Mouse (Mus musculus) embryonic facial prominence, embryonic 13.5 days (tissue): ENCODE results near the gene Ms4a18. TPM values are rescaled to one million over a fixed set of nuclear protein-coding genes. Genes with fewer than 3 reads are reported as not detected.

Experiments used
- ATAC-seq: fragments of 200-750 bp; cut with Nextera tagmentation; 2 replicates; pipeline ENCODE4 v1.8.0; 2017; ENCODE audit warnings: low read depth; ENCODE audit not compliant: insufficient number of reproducible peaks, insufficient read depth, low FRiP score, low TSS enrichment
- H3K27ac ChIP-seq: fragments of 300-500 bp; sonication (generic); 2 replicates; pipeline ENCODE4 v1.5.1; 2015; ENCODE audit warnings: moderate library complexity, mild to moderate bottlenecking, inconsistent platforms
- H3K27me3 ChIP-seq: fragments of 300-500 bp; sonication (generic); 2 replicates; pipeline ENCODE4 v1.6.1; 2015; ENCODE audit warnings: mild to moderate bottlenecking, inconsistent platforms
- H3K36me3 ChIP-seq: fragments of 300-500 bp; sonication (generic); 2 replicates; pipeline ENCODE4 v1.6.1; 2015; ENCODE audit warnings: mild to moderate bottlenecking, inconsistent platforms
- H3K4me1 ChIP-seq: fragments of 300-500 bp; sonication (generic); 2 replicates; pipeline ENCODE4 v1.6.1; 2015; ENCODE audit warnings: inconsistent platforms
- H3K4me2 ChIP-seq: fragments of 300-500 bp; sonication (generic); 2 replicates; pipeline ENCODE4 v1.6.1; 2015; ENCODE audit warnings: moderate library complexity, mild to moderate bottlenecking, inconsistent platforms
- H3K4me3 ChIP-seq: fragments of 300-500 bp; sonication (generic); 2 replicates; pipeline ENCODE4 v1.5.1; 2015; ENCODE audit warnings: mild to moderate bottlenecking, inconsistent platforms
- H3K9ac ChIP-seq: fragments of 300-500 bp; sonication (generic); 2 replicates; pipeline ENCODE4 v1.6.1; 2015; ENCODE audit warnings: mild to moderate bottlenecking, inconsistent platforms
- H3K9me3 ChIP-seq: fragments of 300-500 bp; sonication (generic); 2 replicates; pipeline ENCODE4 v1.6.1; 2016; ENCODE audit warnings: inconsistent platforms
- WGBS: fragments of 180-500 bp; shearing (Covaris S2); methylation state at CpG from one replicate; pipeline ENCODE4 v1.1.7; 2015; ENCODE audit warnings: mixed read lengths; 5-methylcytosine and 5-hydroxymethylcytosine counted together
- polyA plus RNA-seq: library from polyadenylated mRNA; unstranded; fragments of >200 nt; fragmentation: Nextera tagmentation; extraction: Ambion mirVana; gene quantifications from 2 replicates; pipeline ENCODE4 v1.2.1, GENCODE M21; 2015

Ms4a18 gene
- polyA plus RNA-seq, 1 experiment from 2014 or later, result not detected

GRCm38 (mm10) chr19:10959085-10959977, 58.5 kb downstream of the Ms4a18 start:
- H3K27me3 ChIP-seq, result peaks cover 8% of the 10 kb centered on the region; the same call in 1 of the 2 replicates
- H3K4me3 ChIP-seq, result no peak overlapping the region
- 0 out of 2 replicates have a peak overlapping the region, but pooled peaks have one; percentile 32 for H3K9ac ChIP-seq
- H3K4me2 ChIP-seq, result peak overlapping the region; percentile 37; the same call in 1 of the 2 replicates
- no peak for ATAC-seq
- peaks cover 4% of the 10 kb centered on the region; the same call in 1 of the 2 replicates for H3K4me1 ChIP-seq
- H3K27ac ChIP-seq, result no peak overlapping the region
- H3K9me3 ChIP-seq, result no peaks in the 10 kb centered on the region
- 34% methylated on average over 11 of the region's 11 CpGs for WGBS
- no peaks in the 10 kb centered on the region for H3K36me3 ChIP-seq

GRCm38 (mm10) chr19:10952021-10952939, 65.6 kb downstream of the Ms4a18 start:
- no peak for ATAC-seq
- Histone ChIP-seq H3K4me3 (no peak overlapping the region), H3K27me3 (no peaks in the 10 kb centered on the region), H3K9me3 (no peaks in the 10 kb centered on the region), H3K36me3 (no peaks in the 10 kb centered on the region), H3K4me1 (peaks cover 24% of the 10 kb centered on the region), H3K27ac (no peak overlapping the region), H3K9ac (0 out of 2 replicates have a peak overlapping the region, but pooled peaks have one; percentile 32), H3K4me2 (no peak overlapping the region)
- WGBS, result 62% methylated on average over 11 of the region's 11 CpGs

GRCm38 (mm10) chr19:10949558-10949957, 68.3 kb downstream of the Ms4a18 start:
- H3K4me1 ChIP-seq, result peaks cover 34% of the 10 kb centered on the region
- peak overlapping the region; percentile 69 for H3K27ac ChIP-seq
- 47% methylated on average over 9 of the region's 9 CpGs for WGBS
- peak overlapping the region; percentile 61 for H3K9ac ChIP-seq
- ATAC-seq, result no peak
- H3K27me3 ChIP-seq, result no peaks in the 10 kb centered on the region
- H3K4me3 ChIP-seq, result peak overlapping the region; percentile 69
- no peaks in the 10 kb centered on the region for H3K9me3 ChIP-seq
- H3K4me2 ChIP-seq, result peak overlapping the region; percentile 100
- peaks cover 15% of the 10 kb centered on the region for H3K36me3 ChIP-seq

- peak within 1 kb of the TSS; percentile 69 for H3K27ac ChIP-seq
- no peaks in the 10 kb centered on the region for H3K9me3 ChIP-seq
- ATAC-seq, result peak; percentile 91
- peak within 1 kb of the TSS; percentile 69 for H3K4me3 ChIP-seq
- peak within 1 kb of the TSS; percentile 100 for H3K4me2 ChIP-seq
- peaks cover 34% of the 10 kb centered on the region for H3K4me1 ChIP-seq
- H3K9ac ChIP-seq, result peak within 1 kb of the TSS; percentile 91
- H3K36me3 ChIP-seq, result peaks cover 20% of the 10 kb centered on the region
- under 1% methylated on average over 30 of the region's 30 CpGs for WGBS
- no peaks in the 10 kb centered on the region for H3K27me3 ChIP-seq
Observed at GRCm38 (mm10) chr19:10949112-10949511, 68.7 kb downstream of the Ms4a18 start, which contains the start of gene Ccdc86. Ccdc86 (minus strand) TSS chr19:10949266.

GRCm38 (mm10) chr19:10948416-10948815, 69.4 kb downstream of the Ms4a18 start:
- H3K27me3 ChIP-seq, result no peaks in the 10 kb centered on the region
- WGBS, result under 1% methylated on average over 20 of the region's 20 CpGs
- peak overlapping the region; percentile 100 for H3K4me2 ChIP-seq
- H3K4me1 ChIP-seq, result peaks cover 34% of the 10 kb centered on the region
- ATAC-seq, result no peak
- H3K36me3 ChIP-seq, result peaks cover 27% of the 10 kb centered on the region
- peak overlapping the region; percentile 69 for H3K4me3 ChIP-seq
- H3K9ac ChIP-seq, result peak overlapping the region; percentile 91
- H3K27ac ChIP-seq, result no peak overlapping the region
- no peaks in the 10 kb centered on the region for H3K9me3 ChIP-seq

GRCm38 (mm10) chr19:10947219-10947618, 70.6 kb downstream of the Ms4a18 start:
- no peak overlapping the region for H3K27ac ChIP-seq
- no peak for ATAC-seq
- peak overlapping the region; percentile 69 for H3K4me3 ChIP-seq
- peaks cover 39% of the 10 kb centered on the region for H3K36me3 ChIP-seq
- peak overlapping the region; percentile 100 for H3K4me2 ChIP-seq
- H3K27me3 ChIP-seq, result no peaks in the 10 kb centered on the region
- peaks cover 34% of the 10 kb centered on the region for H3K4me1 ChIP-seq
- WGBS, result 85% methylated on average over 5 of the region's 5 CpGs
- no peaks in the 10 kb centered on the region for H3K9me3 ChIP-seq
- H3K9ac ChIP-seq, result peak overlapping the region; percentile 91

Other genes starting within 250 kb of the Ms4a18 start
- gene Cd6, start 188.0 kb downstream of the Ms4a18 start, polyA plus RNA-seq, result 0.08 and 0.15 TPM in 2 replicates
- gene Slc15a3, start 178.3 kb downstream of the Ms4a18 start, polyA plus RNA-seq, result 0.34 and 0.41 TPM in 2 replicates
- gene Tmem132a, start 148.1 kb downstream of the Ms4a18 start, polyA plus RNA-seq, result 99.9 and 107 TPM in 2 replicates
- 82.6 and 87.1 TPM in 2 replicates for gene Tmem109, start 136.0 kb downstream of the Ms4a18 start, polyA plus RNA-seq
- gene Prpf19, start 122.8 kb downstream of the Ms4a18 start, polyA plus RNA-seq, result 45.3 and 47.5 TPM in 2 replicates
- not detected in 2 replicates for gene Zp1, start 97.4 kb downstream of the Ms4a18 start, polyA plus RNA-seq
- gene Ptgdr2, start 80.9 kb downstream of the Ms4a18 start, polyA plus RNA-seq, result 0.10 TPM in 1 of 2 replicates, not detected in the other
- gene Ccdc86, start 68.8 kb downstream of the Ms4a18 start, polyA plus RNA-seq, result 27.4 and 31.6 TPM in 2 replicates
- not detected in 2 replicates for gene Ms4a10, start 43.4 kb downstream of the Ms4a18 start, polyA plus RNA-seq
- gene Ms4a15, start 24.8 kb downstream of the Ms4a18 start, polyA plus RNA-seq, result not detected in 2 replicates
- gene Ms4a8a, start 63.1 kb upstream of the Ms4a18 start, polyA plus RNA-seq, result not detected in 2 replicates
- gene 1700017D01Rik, start 112.8 kb upstream of the Ms4a18 start, polyA plus RNA-seq, result not detected in 2 replicates
- gene 1700025F22Rik, start 147.3 kb upstream of the Ms4a18 start, polyA plus RNA-seq, result not detected in 2 replicates
- gene Ms4a13, start 178.7 kb upstream of the Ms4a18 start, polyA plus RNA-seq, result not detected in 2 replicates
- not detected in 2 replicates for gene Ms4a12, start 214.4 kb upstream of the Ms4a18 start, polyA plus RNA-seq
- gene Ms4a1, start 248.2 kb upstream of the Ms4a18 start, polyA plus RNA-seq, result not detected in 2 replicates